Mouse (Mus musculus) kidney, adult 2 months (tissue): ENCODE data around the gene Sohlh1. TPM values are rescaled to one million over a fixed set of nuclear protein-coding genes. Genes with fewer than 3 reads are reported as not detected.

Experiments
- DNase-seq: peaks from one replicate; pipeline ENCODE4 v3.0.0; 2021
- H3K27ac ChIP-seq: fragments of 200-500 bp; 2 replicates; pipeline ENCODE4 v1.5.1; 2012; ENCODE audit warnings: low read depth, low read length, control low read depth, inconsistent platforms; ENCODE audit not compliant: insufficient read depth
- H3K27me3 ChIP-seq: fragments of 200-500 bp; replicated peaks from 2 replicates; pipeline ENCODE4 v1.6.1; 2012; ENCODE audit warnings: mild to moderate bottlenecking, moderate library complexity, low read length, inconsistent platforms; ENCODE audit not compliant: control insufficient read depth, insufficient read depth
- H3K36me3 ChIP-seq: fragments of 200-500 bp; 2 replicates; pipeline ENCODE4 v1.6.1; 2012; ENCODE audit warnings: mild to moderate bottlenecking, moderate library complexity, low read length, inconsistent platforms; ENCODE audit not compliant: control insufficient read depth, insufficient read depth
- H3K4me1 ChIP-seq: fragments of 200-500 bp; 2 replicates; pipeline ENCODE4 v1.6.1; 2011; ENCODE audit warnings: low read length; ENCODE audit not compliant: control insufficient read depth, insufficient read depth
- H3K4me3 ChIP-seq: fragments of 200-500 bp; 2 replicates; pipeline ENCODE4 v1.5.1; 2011; ENCODE audit warnings: mild to moderate bottlenecking, low read depth, low read length, control low read depth; ENCODE audit not compliant: insufficient read depth
- CTCF ChIP-seq: fragments of 200-500 bp; conservative IDR thresholded peaks from 2 replicates; pipeline ENCODE4 v1.5.1; 2011; ENCODE audit warnings: low read depth, mild to moderate bottlenecking, control low read depth, low read length, moderate library complexity, mixed read lengths; ENCODE audit not compliant: insufficient read depth, insufficient read length
- POLR2A ChIP-seq: fragments of 200-500 bp; IDR thresholded peaks from one replicate; pipeline ENCODE4 v1.6.1; 2011; ENCODE audit warnings: low read depth, low read length, control low read depth
- WGBS: fragments of 180-500 bp; shearing (Covaris S2); methylation state at CpG from one replicate; pipeline ENCODE4 v1.1.7; 2018; 5-methylcytosine and 5-hydroxymethylcytosine counted together
- polyA plus RNA-seq: library from polyadenylated mRNA; depleted of rRNA; stranded (reverse); fragments of >200 nt; gene quantifications from 2 replicates; pipeline ENCODE4 v1.2.3, GENCODE M21; 2012; rRNA removed

The Sohlh1 gene
- polyA plus RNA-seq, 1 experiment: 0.06 TPM

GRCm38 (mm10) chr2:25813364-25813763, 33.7 kb downstream of the Sohlh1 start:
- peak; percentile 25; the same call in 1 of the 2 replicates for TF ChIP-seq CTCF
- TF ChIP-seq POLR2A: no peak
- no peak overlapping the region for H3K4me3 ChIP-seq
- H3K4me1 ChIP-seq: no peaks in the 10 kb centered on the region
- 86% methylated on average over 5 of the region's 5 CpGs for WGBS
- H3K36me3 ChIP-seq: no peaks in the 10 kb centered on the region
- no peaks in the 10 kb centered on the region for H3K27me3 ChIP-seq
- no peak overlapping the region for H3K27ac ChIP-seq
- DNase-seq: no peak

GRCm38 (mm10) chr2:25811711-25812110, 35.3 kb downstream of the Sohlh1 start:
- H3K4me3 ChIP-seq: no peak overlapping the region
- 48% methylated on average over 2 of the region's 2 CpGs for WGBS
- H3K4me1 ChIP-seq: no peaks in the 10 kb centered on the region
- DNase-seq: peak; percentile 39
- TF ChIP-seq CTCF (no peak), POLR2A (no peak)
- no peaks in the 10 kb centered on the region for H3K36me3 ChIP-seq
- no peaks in the 10 kb centered on the region for H3K27me3 ChIP-seq
- no peak overlapping the region for H3K27ac ChIP-seq

GRCm38 (mm10) chr2:25798065-25798464, 49.0 kb downstream of the Sohlh1 start:
- no peak for DNase-seq
- Histone ChIP-seq H3K27me3 (no peaks in the 10 kb centered on the region), H3K4me1 (no peaks in the 10 kb centered on the region), H3K36me3 (no peaks in the 10 kb centered on the region), H3K4me3 (no peak overlapping the region), H3K27ac (no peak overlapping the region)
- no peak for TF ChIP-seq POLR2A
- no peak for TF ChIP-seq CTCF
- WGBS: 32% methylated on average over 5 of the region's 5 CpGs

- WGBS: 43% methylated on average over 2 of the region's 2 CpGs
- H3K27me3 ChIP-seq: no peaks in the 10 kb centered on the region
- H3K27ac ChIP-seq: no peak overlapping the region
- no peak overlapping the region for H3K4me3 ChIP-seq
- TF ChIP-seq CTCF (no peak), POLR2A (no peak)
- no peaks in the 10 kb centered on the region for H3K4me1 ChIP-seq
- DNase-seq: no peak
- no peaks in the 10 kb centered on the region for H3K36me3 ChIP-seq
Observed at GRCm38 (mm10) chr2:25797635-25798034, 49.4 kb downstream of the Sohlh1 start.

Other genes with a start within 250 kb of the Sohlh1 start
- 53.8 and 58.9 TPM in 2 replicates for gene Rabl6, start 238.7 kb downstream of the Sohlh1 start, polyA plus RNA-seq
- gene Ccdc183, start 229.6 kb downstream of the Sohlh1 start, polyA plus RNA-seq: 0.03 TPM in 1 of 2 replicates, not detected in the other
- 37.7 and 43.2 TPM in 2 replicates for gene Tmem141, start 225.2 kb downstream of the Sohlh1 start, polyA plus RNA-seq
- 1.7 and 3.4 TPM in 2 replicates for gene Fcna, start 219.2 kb downstream of the Sohlh1 start, polyA plus RNA-seq
- not detected in 2 replicates for gene Lcn8, start 194.1 kb downstream of the Sohlh1 start, polyA plus RNA-seq
- gene Lcn5, start 189.3 kb downstream of the Sohlh1 start, polyA plus RNA-seq: not detected in 2 replicates
- gene Lcn6, start 170.5 kb downstream of the Sohlh1 start, polyA plus RNA-seq: not detected in 2 replicates
- not detected in 2 replicates for gene Lcn10, start 164.5 kb downstream of the Sohlh1 start, polyA plus RNA-seq
- not detected in 2 replicates for gene Obp2a, start 147.2 kb downstream of the Sohlh1 start, polyA plus RNA-seq
- 14.0 and 14.2 TPM in 2 replicates for gene Bmyc, start 140.5 kb downstream of the Sohlh1 start, polyA plus RNA-seq
- not detected in 2 replicates for gene Obp2b, start 110.2 kb downstream of the Sohlh1 start, polyA plus RNA-seq
- gene Lcn3, start 81.7 kb downstream of the Sohlh1 start, polyA plus RNA-seq: not detected in 2 replicates
- not detected in 2 replicates for gene Lcn11, start 70.2 kb downstream of the Sohlh1 start, polyA plus RNA-seq
- gene Gm13539, start 65.0 kb downstream of the Sohlh1 start, polyA plus RNA-seq: not detected in 2 replicates
- not detected in 2 replicates for gene Glt6d1, start 31.4 kb downstream of the Sohlh1 start, polyA plus RNA-seq
- gene Lcn9, start 24.1 kb downstream of the Sohlh1 start, polyA plus RNA-seq: not detected in 2 replicates
- gene Kcnt1, start 16.5 kb upstream of the Sohlh1 start, polyA plus RNA-seq: 36.1 and 47.1 TPM in 2 replicates
- gene Camsap1, start 136.0 kb upstream of the Sohlh1 start, polyA plus RNA-seq: 6.3 and 7.1 TPM in 2 replicates
- 63.4 and 65.8 TPM in 2 replicates for gene Ubac1, start 174.5 kb upstream of the Sohlh1 start, polyA plus RNA-seq